Mouse (Mus musculus) heart, adult 2 months (tissue): Measurements from ENCODE around the gene Hist1h2bb. TPM values are rescaled to one million over a fixed set of nuclear protein-coding genes. Genes with fewer than 3 reads are reported as not detected.

Source experiments
- DNase-seq, 2 experiments: peaks; one replicate each; pipeline ENCODE4 v3.0.0; 2021
- H3K27ac ChIP-seq: fragments of 200-600 bp; 2 replicates; pipeline ENCODE4 v1.8.1; 2022
- H3K27me3 ChIP-seq: fragments of 200-500 bp; 2 replicates; pipeline ENCODE4 v1.6.1; 2012; ENCODE audit warnings: mild to moderate bottlenecking, low read length, inconsistent platforms, mixed read lengths; ENCODE audit not compliant: control insufficient read depth, insufficient read depth
- H3K36me3 ChIP-seq: fragments of 200-500 bp; 2 replicates; pipeline ENCODE4 v1.6.1; 2012; ENCODE audit warnings: low read length, inconsistent platforms; ENCODE audit not compliant: control insufficient read depth, insufficient read depth
- H3K4me1 ChIP-seq: fragments of 200-500 bp; 2 replicates; pipeline ENCODE4 v1.6.1; 2011; ENCODE audit warnings: low read length; ENCODE audit not compliant: control insufficient read depth, insufficient read depth
- H3K4me3 ChIP-seq: fragments of 200-600 bp; 2 replicates; pipeline ENCODE4 v1.8.1; 2022
- H3K79me2 ChIP-seq: fragments of 200-500 bp; replicated peaks from 2 replicates; pipeline ENCODE4 v1.6.1; 2012; ENCODE audit warnings: mild to moderate bottlenecking, inconsistent platforms, low read length, moderate library complexity, mixed read lengths; ENCODE audit not compliant: control insufficient read depth, insufficient read depth
- H3K9ac ChIP-seq: fragments of 200-500 bp; 2 replicates; pipeline ENCODE4 v1.6.1; 2012; ENCODE audit warnings: low read depth, mild to moderate bottlenecking, control low read depth, inconsistent platforms, low read length, mixed read lengths
- CTCF ChIP-seq: fragments of 200-600 bp; IDR thresholded peaks from 2 replicates; pipeline ENCODE4 v1.8.1; 2022; ENCODE audit warnings: antibody characterized with exemption, mild to moderate bottlenecking, moderate library complexity
- EP300 ChIP-seq: fragments of 200-500 bp; IDR thresholded peaks from 2 replicates; pipeline ENCODE4 v1.6.1; 2011; ENCODE audit warnings: low read depth, low read length, control low read depth; ENCODE audit not compliant: insufficient read depth
- POLR2A ChIP-seq: fragments of 200-500 bp; IDR thresholded peaks from 2 replicates; pipeline ENCODE4 v1.6.1; 2011; ENCODE audit warnings: mild to moderate bottlenecking, low read depth, low read length, control low read depth; ENCODE audit not compliant: insufficient read depth
- WGBS: fragments of 180-500 bp; shearing (Covaris S2); methylation state at CpG from one replicate; pipeline ENCODE4 v1.1.7; 2018; 5-methylcytosine and 5-hydroxymethylcytosine counted together
- intact Hi-C: fragments of 180-260 bp; cut with DNase I; formaldehyde crosslinking; loops from one replicate; pipeline ENCODE4 v1.15.1; 2025
- polyA plus RNA-seq: library from polyadenylated mRNA; depleted of rRNA; stranded (reverse); fragments of >200 nt; gene quantifications from 2 replicates; pipeline ENCODE4 v1.2.3, GENCODE M21; 2012
- total RNA-seq, 2 experiments: library from RNA; stranded (reverse); gene quantifications; 2 replicates each; pipeline ENCODE4 v1.2.3; 2021

Gene Hist1h2bb
- total and polyA plus RNA-seq, 3 experiments, result 0.47 to 4.9 (median 3.2) TPM

DNA sequence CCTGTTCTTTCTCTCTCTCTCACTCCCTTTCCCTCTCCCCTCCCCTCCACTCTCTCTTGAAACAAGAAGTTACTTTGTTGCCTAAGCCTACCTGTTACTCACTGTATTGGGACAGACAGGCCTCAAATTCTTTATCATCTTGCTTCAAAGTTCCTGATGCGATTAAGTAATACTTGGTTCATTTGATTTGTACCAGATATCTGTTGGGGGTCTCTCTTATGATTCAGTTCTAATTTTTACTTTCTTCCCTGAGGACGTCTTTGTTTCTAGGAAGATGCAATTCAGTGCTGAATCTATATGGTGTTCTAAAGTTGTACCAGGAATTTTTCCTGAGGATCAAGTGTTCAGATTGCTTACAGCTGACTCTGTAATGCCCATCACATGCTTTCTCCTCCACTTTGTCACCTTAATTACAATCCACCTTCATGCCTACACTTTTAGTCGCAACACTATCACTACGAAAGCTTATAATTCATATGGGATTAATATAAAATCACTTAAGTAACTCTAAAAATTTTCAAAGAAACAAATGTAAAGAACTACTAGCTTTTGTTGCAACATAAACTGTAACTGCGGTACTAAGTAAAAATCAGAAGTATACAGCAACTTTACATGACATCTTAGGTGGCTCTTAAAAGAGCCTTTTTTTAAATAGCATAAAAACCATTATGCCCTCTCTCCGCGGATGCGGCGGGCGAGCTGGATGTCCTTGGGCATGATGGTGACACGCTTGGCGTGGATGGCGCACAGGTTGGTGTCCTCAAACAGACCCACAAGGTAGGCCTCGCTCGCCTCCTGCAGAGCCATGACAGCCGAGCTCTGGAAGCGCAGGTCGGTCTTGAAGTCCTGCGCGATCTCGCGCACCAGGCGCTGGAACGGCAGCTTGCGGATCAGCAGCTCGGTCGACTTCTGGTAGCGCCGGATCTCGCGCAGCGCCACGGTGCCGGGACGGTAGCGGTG, 1.8 kb upstream of the Hist1h2bb start:
- WGBS, result 13% methylated on average over 18 of the region's 36 CpGs
- Histone ChIP-seq H3K27ac (no peak overlapping the region), H3K4me1 (peaks cover 4% of the 10 kb centered on the region), H3K4me3 (peak overlapping the region; percentile 56; the same call in 1 of the 2 replicates), H3K79me2 (no peaks in the 10 kb centered on the region), H3K36me3 (peaks cover 13% of the 10 kb centered on the region), H3K9ac (no peak overlapping the region), H3K27me3 (no peaks in the 10 kb centered on the region)
- intact Hi-C loops, result loop anchor here (5.0 kb wide), 4 partner anchors 122 to 1702 kb away; partner anchors contain the start of genes Hist1h1e, Hist1h2af, Hist1h2ag and Hist1h2be
- TF ChIP-seq CTCF (no peak), EP300 (no peak), POLR2A (no peak)
- no peak for DNase-seq

DNA sequence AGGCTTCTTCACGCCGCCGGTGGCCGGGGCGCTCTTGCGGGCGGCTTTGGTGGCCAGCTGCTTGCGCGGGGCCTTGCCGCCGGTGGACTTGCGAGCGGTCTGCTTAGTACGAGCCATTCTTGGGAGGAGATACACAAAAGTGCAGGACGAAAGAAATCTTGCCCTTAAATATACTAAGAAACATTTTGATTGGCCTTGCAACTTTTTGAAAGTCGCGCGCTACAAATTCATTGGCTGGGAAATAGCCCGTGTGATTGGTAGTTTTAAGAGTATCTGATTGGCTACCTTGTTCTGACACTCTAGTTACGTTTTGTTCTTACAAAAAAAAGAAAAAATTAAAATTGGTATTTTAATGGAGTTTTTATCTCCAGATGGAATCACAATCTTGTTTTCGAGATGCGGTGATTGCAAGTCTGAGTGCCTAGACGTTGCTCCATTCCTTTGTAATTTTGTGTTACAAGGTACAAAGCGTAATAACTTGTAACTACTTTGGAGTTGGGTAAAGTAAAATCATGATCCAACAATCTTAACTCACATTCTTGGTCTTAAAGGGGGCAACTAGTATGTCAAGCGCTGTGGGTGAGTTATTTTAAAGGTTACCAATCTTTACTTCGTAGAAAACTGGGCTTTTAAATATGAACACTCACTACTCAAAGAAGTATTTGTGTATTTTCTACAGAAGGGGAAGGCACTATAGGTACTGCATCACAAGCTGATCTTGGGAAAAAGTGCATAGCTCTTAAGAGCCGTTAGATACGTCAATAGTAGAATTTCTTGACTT, 963 bp upstream of the Hist1h2bb start, which contains the start of gene Hist1h3c:
TSS of gene Hist1h3c (minus strand) at position 222 of the 781 bp plus-strand sequence.
- intact Hi-C loops, result loop anchor here (5.0 kb wide), 2 partner anchors 123 to 1703 kb away; partner anchors contain the start of genes Hist1h1e, Hist1h2ag, Hist1h2be and Hist1h2bj

DNA sequence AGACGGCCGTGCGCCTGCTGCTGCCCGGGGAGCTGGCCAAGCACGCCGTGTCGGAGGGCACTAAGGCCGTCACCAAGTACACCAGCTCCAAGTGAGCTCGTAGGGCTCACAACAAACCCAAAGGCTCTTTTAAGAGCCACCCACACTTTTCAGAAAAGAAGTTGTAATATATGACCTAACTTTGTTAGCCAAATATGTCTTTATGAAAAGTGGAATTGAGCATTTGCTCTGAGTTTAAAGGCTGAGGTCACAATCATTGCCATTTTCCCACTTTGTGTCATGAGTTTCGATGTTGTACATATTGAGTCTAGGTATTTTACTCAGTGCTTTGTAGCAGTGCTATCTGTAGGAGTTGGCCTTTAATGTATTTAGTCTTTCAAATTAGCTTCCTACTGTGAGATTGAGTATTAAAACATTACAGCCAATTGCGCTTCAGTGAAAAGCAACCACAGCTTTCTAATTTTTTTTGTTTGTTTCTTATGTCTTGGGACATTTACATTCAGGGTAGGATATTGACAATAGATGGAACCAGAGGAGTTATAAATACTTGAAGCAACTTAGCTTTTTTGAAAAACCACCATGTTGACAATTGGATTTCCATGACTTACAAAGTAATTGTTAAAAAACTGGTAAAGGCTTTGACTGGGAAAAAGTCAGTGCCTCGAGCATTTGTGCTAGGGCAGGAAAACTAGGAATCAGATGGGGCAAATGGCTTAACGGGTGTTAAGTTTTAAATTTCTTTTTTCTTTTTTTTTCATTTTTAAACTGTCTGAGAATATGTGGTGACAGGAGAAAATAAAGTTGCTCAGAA, 752 bp downstream of the Hist1h2bb start:
- Histone ChIP-seq H3K9ac (peak overlapping the region; percentile 40; the same call in 1 of the 2 replicates), H3K4me1 (peaks cover 3% of the 10 kb centered on the region), H3K4me3 (no peak overlapping the region), H3K79me2 (no peaks in the 10 kb centered on the region), H3K27ac (peak overlapping the region; percentile 12; the same call in 1 of the 2 replicates), H3K27me3 (no peaks in the 10 kb centered on the region), H3K36me3 (peaks cover 3% of the 10 kb centered on the region)
- TF ChIP-seq CTCF (no peak), POLR2A (no peak), EP300 (no peak)
- intact Hi-C loops, result loop anchor here (5.0 kb wide), 2 partner anchors 125 to 1705 kb away; partner anchors contain the start of genes Hist1h1e, Hist1h2ag, Hist1h2be and Hist1h2bj
- DNase-seq, result no peak
- WGBS, result 14% methylated on average over 13 of the region's 13 CpGs

More for the DNA sequence above, 963 bp upstream of the Hist1h2bb start, which contains the start of gene Hist1h3c:
- Histone ChIP-seq H3K79me2 (no peaks in the 10 kb centered on the region), H3K27ac (peak within 1 kb of the TSS; percentile 94), H3K4me3 (peak within 1 kb of the TSS; percentile 56), H3K36me3 (peaks cover 13% of the 10 kb centered on the region), H3K9ac (peak within 1 kb of the TSS; percentile 92), H3K4me1 (peaks cover 4% of the 10 kb centered on the region), H3K27me3 (no peaks in the 10 kb centered on the region)
- TF ChIP-seq EP300, result no peak
- peak; percentile 30 for TF ChIP-seq CTCF
- 2% methylated on average over 25 of the region's 28 CpGs for WGBS
- DNase-seq, result peak; percentile 81 to 86

DNA sequence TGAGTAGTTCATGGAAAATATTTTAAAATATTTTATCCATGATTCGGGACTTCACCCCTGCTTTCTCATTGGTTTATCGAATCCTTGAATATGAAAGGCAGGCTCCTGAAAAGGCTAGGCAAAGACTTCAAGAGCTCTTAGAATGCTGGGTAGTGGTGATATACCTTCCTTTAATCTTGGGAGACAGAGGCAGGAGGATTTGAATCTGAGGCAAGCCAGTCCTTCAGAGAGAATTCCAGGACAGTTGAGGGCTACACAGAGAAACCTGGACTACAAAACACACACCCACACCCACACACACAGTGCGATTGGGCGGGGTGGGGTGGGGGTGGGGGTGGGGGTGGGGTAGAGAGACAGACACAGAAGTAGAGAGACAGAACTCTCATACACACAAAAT, 1.4 kb downstream of the Hist1h2bb start:
- Histone ChIP-seq H3K4me3 (no peak overlapping the region), H3K79me2 (no peaks in the 10 kb centered on the region), H3K27ac (no peak overlapping the region), H3K9ac (no peak overlapping the region), H3K27me3 (no peaks in the 10 kb centered on the region), H3K4me1 (peaks cover 3% of the 10 kb centered on the region), H3K36me3 (peaks cover 2% of the 10 kb centered on the region; the same call in 1 of the 2 replicates)
- no peak for DNase-seq
- TF ChIP-seq CTCF, result no peak
- TF ChIP-seq EP300, result no peak
- no peak for TF ChIP-seq POLR2A
- 18% methylated on average over 4 of the region's 4 CpGs for WGBS
- intact Hi-C loops, result loop anchor here (5.0 kb wide), 2 partner anchors 126 to 1706 kb away; partner anchors contain the start of genes Hist1h1e, Hist1h2ag, Hist1h2be and Hist1h2bj

DNA sequence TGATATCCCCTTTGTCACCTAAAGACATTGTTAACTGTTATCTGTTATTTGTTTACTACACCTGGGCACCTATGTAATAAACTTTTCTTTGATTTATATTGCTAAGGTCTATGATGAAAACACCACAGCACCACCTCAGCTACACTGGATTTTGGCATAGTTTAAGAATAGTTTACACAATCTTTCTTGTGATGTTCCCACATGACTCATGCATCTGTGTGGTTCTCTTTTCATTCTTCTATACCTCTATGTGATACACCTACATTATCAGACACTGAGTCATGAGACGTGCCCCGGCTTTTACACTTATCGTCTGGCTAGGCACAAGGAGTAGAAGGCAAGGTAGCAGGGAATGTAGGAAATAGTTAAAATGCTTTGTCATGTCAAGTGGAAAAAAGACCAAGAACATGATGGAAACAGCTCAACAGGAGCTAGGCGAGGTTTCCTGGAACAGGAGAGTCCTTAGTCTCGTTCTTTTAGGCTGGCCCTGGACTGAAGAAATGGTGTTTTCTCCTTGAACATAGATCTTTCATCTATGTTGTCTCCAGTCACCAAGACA, 3.1 kb downstream of the Hist1h2bb start:
- peaks cover 3% of the 10 kb centered on the region for H3K4me1 ChIP-seq
- TF ChIP-seq EP300, result no peak
- TF ChIP-seq CTCF, result no peak
- no peak for TF ChIP-seq POLR2A
- H3K27ac ChIP-seq, result no peak overlapping the region
- intact Hi-C loops, result loop anchor here (5.0 kb wide), 2 partner anchors 127 to 1707 kb away; partner anchors contain the start of genes Hist1h1e, Hist1h2ag, Hist1h2be and Hist1h2bj
- H3K79me2 ChIP-seq, result no peaks in the 10 kb centered on the region
- DNase-seq, result no peak
- no peak overlapping the region for H3K9ac ChIP-seq
- H3K4me3 ChIP-seq, result no peak overlapping the region
- WGBS, result 85% methylated on average over 5 of the region's 5 CpGs
- no peaks in the 10 kb centered on the region for H3K27me3 ChIP-seq
- no peaks in the 10 kb centered on the region for H3K36me3 ChIP-seq
